Mouse (Mus musculus) ES-Bruce4 (cell line): Measurements from ENCODE around the gene Sipa1l1. TPM values are rescaled to one million over a fixed set of nuclear protein-coding genes. Genes with fewer than 3 reads are reported as not detected.

Experiments
- H3K27ac ChIP-seq: 2 replicates; pipeline ENCODE4 v1.5.1; 2012; ENCODE audit warnings: low read length, inconsistent platforms; ENCODE audit not compliant: insufficient read depth
- H3K27me3 ChIP-seq: 2 replicates; pipeline ENCODE4 v1.6.1; 2012; ENCODE audit warnings: mild to moderate bottlenecking, low read length, inconsistent platforms; ENCODE audit not compliant: control insufficient read depth, poor library complexity, insufficient read depth, severe bottlenecking
- H3K36me3 ChIP-seq: 2 replicates; pipeline ENCODE4 v1.6.1; 2012; ENCODE audit warnings: inconsistent platforms, mild to moderate bottlenecking, low read length, moderate library complexity; ENCODE audit not compliant: control insufficient read depth, poor library complexity, insufficient read depth, severe bottlenecking
- H3K4me1 ChIP-seq: one replicate; pipeline ENCODE4 v1.8.1; 2011; ENCODE audit warnings: low read length; ENCODE audit not compliant: control insufficient read depth, insufficient read depth
- H3K4me3 ChIP-seq: 2 replicates; pipeline ENCODE4 v1.5.1; 2011; ENCODE audit warnings: low read depth, mild to moderate bottlenecking, low read length
- H3K9ac ChIP-seq: 2 replicates; pipeline ENCODE4 v1.6.1; 2012; ENCODE audit warnings: low read depth, mild to moderate bottlenecking, inconsistent platforms; ENCODE audit not compliant: poor library complexity, severe bottlenecking
- H3K9me3 ChIP-seq: replicated peaks from 2 replicates; pipeline ENCODE4 v1.6.1; 2012; ENCODE audit warnings: mild to moderate bottlenecking, low read length, inconsistent platforms; ENCODE audit not compliant: control insufficient read depth, poor library complexity, insufficient read depth, severe bottlenecking
- CTCF ChIP-seq: IDR thresholded peaks from one replicate; pipeline ENCODE4 v1.8.1; 2011; ENCODE audit warnings: low read depth, low read length
- EP300 ChIP-seq: IDR thresholded peaks from 2 replicates; pipeline ENCODE4 v1.6.1; 2011; ENCODE audit warnings: low read depth, low read length; ENCODE audit not compliant: insufficient read depth
- POLR2A ChIP-seq: IDR thresholded peaks from one replicate; pipeline ENCODE4 v1.8.1; 2011; ENCODE audit warnings: low read length; ENCODE audit not compliant: insufficient read depth
- polyA plus RNA-seq: library from polyadenylated mRNA; stranded (reverse); fragments of >200 nt; gene quantifications from 2 replicates; pipeline ENCODE4 v1.2.4, GENCODE M21; 2011; ENCODE audit warnings: low read depth; ENCODE audit not compliant: missing spikeins, insufficient read depth, insufficient read length

Gene Sipa1l1
- polyA plus RNA-seq, 1 experiment = 44.9 TPM

GRCm38 (mm10) chr12:82143371-82143770 lies 25.7 kb upstream of the Sipa1l1 start:
- Histone ChIP-seq H3K4me3 (no peak overlapping the region), H3K9me3 (no peaks in the 10 kb centered on the region), H3K9ac (no peak overlapping the region), H3K27me3 (no peaks in the 10 kb centered on the region), H3K27ac (no peak overlapping the region), H3K4me1 (no peaks in the 10 kb centered on the region), H3K36me3 (no peaks in the 10 kb centered on the region)
- no peak for TF ChIP-seq CTCF
- no peak for TF ChIP-seq POLR2A
- TF ChIP-seq EP300 = no peak

GRCm38 (mm10) chr12:82145173-82145572 lies 23.9 kb upstream of the Sipa1l1 start:
- Histone ChIP-seq H3K4me3 (no peak overlapping the region), H3K27me3 (no peaks in the 10 kb centered on the region), H3K9me3 (no peaks in the 10 kb centered on the region), H3K36me3 (no peaks in the 10 kb centered on the region), H3K4me1 (no peaks in the 10 kb centered on the region), H3K9ac (no peak overlapping the region), H3K27ac (no peak overlapping the region)
- TF ChIP-seq CTCF (no peak), EP300 (no peak), POLR2A (no peak)

- Histone ChIP-seq H3K27ac (no peak overlapping the region), H3K4me1 (no peaks in the 10 kb centered on the region), H3K9ac (no peak overlapping the region), H3K27me3 (no peaks in the 10 kb centered on the region), H3K4me3 (no peak overlapping the region), H3K36me3 (no peaks in the 10 kb centered on the region), H3K9me3 (no peaks in the 10 kb centered on the region)
- TF ChIP-seq POLR2A = no peak
- no peak for TF ChIP-seq CTCF
- TF ChIP-seq EP300 = no peak
Observed at GRCm38 (mm10) chr12:82147021-82147693, 22.0 kb upstream of the Sipa1l1 start.

- no peaks in the 10 kb centered on the region for H3K4me1 ChIP-seq
- no peak for TF ChIP-seq CTCF
- no peak for TF ChIP-seq POLR2A
- TF ChIP-seq EP300 = no peak
- H3K4me3 ChIP-seq = no peak overlapping the region
- no peak overlapping the region for H3K27ac ChIP-seq
- H3K9me3 ChIP-seq = no peaks in the 10 kb centered on the region
- no peaks in the 10 kb centered on the region for H3K36me3 ChIP-seq
- no peaks in the 10 kb centered on the region for H3K27me3 ChIP-seq
- no peak overlapping the region for H3K9ac ChIP-seq
Observed at GRCm38 (mm10) chr12:82148328-82148930, 20.7 kb upstream of the Sipa1l1 start.

- Histone ChIP-seq H3K27me3 (no peaks in the 10 kb centered on the region), H3K9me3 (no peaks in the 10 kb centered on the region), H3K27ac (no peak overlapping the region), H3K9ac (no peak overlapping the region), H3K4me3 (no peak overlapping the region), H3K4me1 (no peaks in the 10 kb centered on the region), H3K36me3 (no peaks in the 10 kb centered on the region)
- TF ChIP-seq CTCF (no peak), POLR2A (no peak), EP300 (no peak)
Observed at GRCm38 (mm10) chr12:82151019-82151418, 18.1 kb upstream of the Sipa1l1 start.

GRCm38 (mm10) chr12:82154527-82154926 lies 14.6 kb upstream of the Sipa1l1 start:
- H3K36me3 ChIP-seq = no peaks in the 10 kb centered on the region
- no peaks in the 10 kb centered on the region for H3K9me3 ChIP-seq
- TF ChIP-seq EP300 = no peak
- no peak for TF ChIP-seq CTCF
- TF ChIP-seq POLR2A = no peak
- no peak overlapping the region for H3K4me3 ChIP-seq
- no peaks in the 10 kb centered on the region for H3K4me1 ChIP-seq
- H3K9ac ChIP-seq = no peak overlapping the region
- H3K27me3 ChIP-seq = no peaks in the 10 kb centered on the region
- no peak overlapping the region for H3K27ac ChIP-seq
